Mouse (Mus musculus): ENCODE results near the gene St3gal3. TPM values are rescaled to one million over a fixed set of nuclear protein-coding genes. Genes with fewer than 3 reads are reported as not detected.

St3gal3 gene
- polyA plus RNA-seq, 1 experiment = 23.4 TPM

DNA sequence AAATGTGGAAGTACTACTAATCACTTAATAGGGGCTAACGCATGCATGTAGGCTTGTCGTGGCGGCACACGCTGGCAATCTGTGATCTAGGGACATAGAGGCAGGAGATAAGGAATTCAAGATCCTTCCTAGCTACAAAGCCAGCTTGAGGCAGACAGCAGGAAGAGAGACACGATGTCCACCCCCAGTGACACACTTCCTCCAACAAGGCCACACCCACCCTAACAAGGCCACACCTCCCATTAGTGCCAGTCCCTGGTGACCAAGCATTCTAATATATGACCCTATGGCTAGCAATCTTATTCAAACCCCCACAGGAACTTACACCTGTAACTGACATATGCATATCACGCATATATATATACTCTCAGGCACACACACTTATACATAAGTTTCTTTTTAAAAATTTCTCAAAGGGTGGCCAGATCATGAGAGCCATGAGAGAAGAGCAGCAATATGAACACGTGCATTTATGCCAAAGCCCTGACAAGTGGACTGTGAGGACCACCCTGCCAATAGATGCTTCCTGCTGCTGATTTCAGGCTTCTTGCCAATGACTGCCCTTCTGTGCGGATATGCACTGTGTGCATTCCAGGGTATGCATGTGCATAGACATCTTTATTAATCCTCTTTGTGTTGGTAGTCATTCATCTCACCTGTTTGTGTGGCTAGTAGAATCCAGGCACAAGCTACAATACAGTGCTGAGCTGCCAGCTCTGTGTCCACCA is 34.9 kb downstream of the St3gal3 start:
- WGBS = 79% methylated on average over 8 of the region's 8 CpGs
- H3K4me3 ChIP-seq (replicated peaks; ENCODE audit: extremely low read depth, low read depth, low read length) = no peak overlapping the region
- H3K4me1 ChIP-seq (ENCODE audit: control insufficient read depth, insufficient read depth, low read length) = no peaks in the 10 kb centered on the region
- TF ChIP-seq CTCF (IDR thresholded peaks at IDR 0.05; ENCODE audit: insufficient read depth, low read length) (no peak), POLR2A (IDR thresholded peaks at IDR 0.05; ENCODE audit: borderline replicate concordance, extremely low read depth, low read depth, low read length) (no peak)
- DNase-seq = no peak

DNA sequence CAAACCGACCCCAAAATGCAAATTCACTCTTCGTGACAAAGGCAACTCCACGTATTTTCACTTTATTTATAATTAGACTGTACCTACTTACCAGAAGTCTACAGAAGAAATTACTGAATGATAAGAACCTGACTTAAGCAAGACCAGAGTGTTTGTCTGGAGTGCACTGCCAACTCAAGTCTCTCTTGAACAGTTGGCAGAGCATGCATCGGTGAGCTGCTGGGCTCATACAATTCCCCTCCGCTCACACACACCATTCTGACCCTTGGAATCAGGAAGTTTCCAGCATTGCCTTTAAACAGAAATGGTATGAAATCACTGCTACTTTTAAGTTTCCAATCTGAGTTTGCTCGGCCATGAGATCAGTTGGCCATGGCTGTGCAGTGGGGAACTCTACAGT is 36.1 kb downstream of the St3gal3 start:
- DNase-seq = peak; percentile 33
- no peak overlapping the region for H3K4me3 ChIP-seq (replicated peaks; ENCODE audit: extremely low read depth, low read depth, low read length)
- 75% methylated on average over 6 of the region's 6 CpGs for WGBS
- TF ChIP-seq POLR2A (IDR thresholded peaks at IDR 0.05; ENCODE audit: borderline replicate concordance, extremely low read depth, low read depth, low read length) (no peak), CTCF (IDR thresholded peaks at IDR 0.05; ENCODE audit: insufficient read depth, low read length) (no peak)
- H3K4me1 ChIP-seq (ENCODE audit: control insufficient read depth, insufficient read depth, low read length) = no peaks in the 10 kb centered on the region

DNA sequence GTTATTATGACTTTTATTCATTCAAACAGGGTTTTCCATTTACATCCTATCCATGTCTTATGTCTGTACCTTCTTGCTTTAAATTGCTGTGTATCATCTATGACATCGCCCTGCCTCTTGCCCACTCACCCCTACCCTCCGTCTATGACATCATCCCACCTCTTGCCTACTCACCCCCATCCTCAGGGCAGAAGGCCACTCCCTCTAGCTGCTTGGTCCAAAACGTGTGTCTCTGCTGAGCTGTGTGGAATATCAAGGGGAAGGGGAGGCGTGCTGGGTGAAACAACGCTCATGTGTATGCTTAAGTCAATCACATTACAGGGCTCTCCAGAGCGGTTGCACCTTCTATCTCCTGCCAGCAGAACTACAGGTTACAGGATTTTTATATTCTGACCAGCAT is 38.6 kb downstream of the St3gal3 start:
- WGBS = 73% methylated on average over 6 of the region's 6 CpGs
- no peak for DNase-seq
- Histone ChIP-seq H3K4me1 (ENCODE audit: control insufficient read depth, insufficient read depth, low read length) (no peaks in the 10 kb centered on the region), H3K4me3 (replicated peaks; ENCODE audit: extremely low read depth, low read depth, low read length) (no peak overlapping the region)
- TF ChIP-seq CTCF (IDR thresholded peaks at IDR 0.05; ENCODE audit: insufficient read depth, low read length) (no peak), POLR2A (IDR thresholded peaks at IDR 0.05; ENCODE audit: borderline replicate concordance, extremely low read depth, low read depth, low read length) (no peak)

DNA sequence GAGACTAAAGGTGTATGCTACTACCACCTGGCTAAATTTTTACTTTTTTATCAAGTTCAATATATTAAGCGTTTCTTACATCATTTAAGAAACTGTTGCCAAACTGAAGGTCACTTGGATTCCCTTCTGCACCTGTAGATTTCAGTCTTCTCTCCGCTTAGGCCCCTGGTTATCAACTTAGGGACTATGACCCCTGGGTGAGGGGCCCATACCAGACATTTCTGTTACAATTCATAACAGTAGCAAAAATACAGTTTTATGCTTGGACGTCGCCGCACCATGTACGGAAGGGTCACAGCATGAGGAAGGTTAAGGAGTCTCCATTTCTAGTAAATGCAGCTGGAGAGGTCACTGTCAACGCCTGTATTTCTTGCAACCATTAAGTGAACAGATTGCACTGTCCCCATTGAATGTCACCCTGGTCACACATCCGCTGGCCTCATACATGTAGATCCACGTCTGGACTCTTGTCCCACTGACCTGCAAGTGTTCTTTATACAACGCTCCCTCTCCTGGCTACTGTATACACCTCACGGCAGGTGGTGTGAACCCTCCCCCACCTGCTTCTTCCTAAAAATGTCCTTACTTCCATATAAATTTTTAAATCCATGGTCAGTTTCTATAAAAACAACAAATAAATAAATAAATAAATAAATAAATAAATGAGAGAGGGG is 41.8 kb downstream of the St3gal3 start:
- TF ChIP-seq POLR2A (IDR thresholded peaks at IDR 0.05; ENCODE audit: borderline replicate concordance, extremely low read depth, low read depth, low read length) (no peak), CTCF (IDR thresholded peaks at IDR 0.05; ENCODE audit: insufficient read depth, low read length) (no peak)
- Histone ChIP-seq H3K4me3 (replicated peaks; ENCODE audit: extremely low read depth, low read depth, low read length) (no peak overlapping the region), H3K4me1 (ENCODE audit: control insufficient read depth, insufficient read depth, low read length) (no peaks in the 10 kb centered on the region)
- WGBS = 95% methylated on average over 11 of the region's 11 CpGs
- DNase-seq = no peak

DNA sequence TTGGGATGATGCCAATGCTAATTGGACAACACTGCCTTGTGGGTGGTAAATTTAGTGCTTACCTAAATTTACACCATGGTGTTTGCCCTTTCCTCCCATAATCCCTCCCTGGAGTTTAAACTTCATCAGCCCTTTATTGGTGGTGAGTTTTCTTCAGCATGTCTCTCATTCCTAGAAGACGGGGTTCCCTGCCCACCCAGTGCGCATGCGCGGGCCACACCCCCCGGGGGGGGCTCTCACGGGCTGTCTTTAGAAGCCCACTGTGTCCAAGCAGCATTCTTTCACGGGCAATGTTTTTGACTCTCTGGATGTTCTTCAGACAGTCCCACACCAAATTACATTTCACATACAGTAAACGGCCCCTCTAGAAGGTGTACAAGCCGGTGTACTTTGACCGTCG is 44.3 kb downstream of the St3gal3 start:
- Histone ChIP-seq H3K4me3 (replicated peaks; ENCODE audit: extremely low read depth, low read depth, low read length) (no peak overlapping the region), H3K4me1 (ENCODE audit: control insufficient read depth, insufficient read depth, low read length) (no peaks in the 10 kb centered on the region)
- WGBS = 85% methylated on average over 11 of the region's 11 CpGs
- DNase-seq = no peak
- TF ChIP-seq POLR2A (IDR thresholded peaks at IDR 0.05; ENCODE audit: borderline replicate concordance, extremely low read depth, low read depth, low read length) (no peak), CTCF (IDR thresholded peaks at IDR 0.05; ENCODE audit: insufficient read depth, low read length) (no peak)

DNA sequence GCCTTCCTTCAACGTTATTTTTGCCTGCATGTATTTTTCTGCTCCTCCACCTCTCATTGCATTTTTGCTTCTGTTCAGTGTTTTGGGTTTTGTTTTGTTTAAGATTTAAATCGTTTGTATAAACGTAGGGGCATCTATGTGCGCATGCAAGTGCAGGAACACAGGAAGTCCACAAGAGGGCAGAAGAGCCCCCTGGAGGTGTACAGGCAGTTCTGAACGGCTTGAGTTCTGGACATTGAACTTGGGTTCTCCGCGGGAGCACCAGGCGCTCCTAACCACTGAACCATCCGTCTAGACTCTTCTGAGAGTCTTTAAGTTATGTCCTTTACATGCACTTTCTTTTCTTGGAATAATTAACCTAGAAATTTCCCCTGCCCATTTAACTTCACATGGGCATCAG is 44.8 kb downstream of the St3gal3 start:
- TF ChIP-seq CTCF (IDR thresholded peaks at IDR 0.05; ENCODE audit: insufficient read depth, low read length) (peak; percentile 84), POLR2A (IDR thresholded peaks at IDR 0.05; ENCODE audit: borderline replicate concordance, extremely low read depth, low read depth, low read length) (no peak)
- 35% methylated on average over 9 of the region's 9 CpGs for WGBS

DNA sequence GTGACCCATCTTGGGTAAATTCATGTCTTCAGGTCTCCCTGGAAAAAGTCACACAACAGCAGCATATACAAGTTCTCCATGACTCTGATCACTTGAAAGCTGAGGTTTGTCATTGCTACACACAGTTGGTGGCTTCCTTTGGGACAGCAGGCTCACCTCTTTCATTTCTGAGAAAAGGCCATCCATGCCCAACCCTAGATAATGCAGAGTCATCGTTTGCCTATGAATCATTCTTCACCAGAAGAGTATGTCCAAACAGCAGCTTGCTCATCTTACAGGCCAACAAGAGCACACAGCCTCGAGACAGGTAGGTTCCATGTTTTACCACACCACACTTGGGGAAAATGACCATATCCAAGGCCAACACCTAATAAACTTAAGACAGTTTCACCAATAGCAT is 45.9 kb downstream of the St3gal3 start:
- WGBS = 52% methylated on average over 2 of the region's 2 CpGs
- Histone ChIP-seq H3K4me1 (ENCODE audit: control insufficient read depth, insufficient read depth, low read length) (no peaks in the 10 kb centered on the region), H3K4me3 (replicated peaks; ENCODE audit: extremely low read depth, low read depth, low read length) (no peak overlapping the region)
- no peak for TF ChIP-seq CTCF (IDR thresholded peaks at IDR 0.05; ENCODE audit: insufficient read depth, low read length)
- no peak for TF ChIP-seq POLR2A (IDR thresholded peaks at IDR 0.05; ENCODE audit: borderline replicate concordance, extremely low read depth, low read depth, low read length)
- no peak for DNase-seq

More for the DNA sequence above, 44.8 kb downstream of the St3gal3 start:
- Histone ChIP-seq H3K4me1 (ENCODE audit: control insufficient read depth, insufficient read depth, low read length) (no peaks in the 10 kb centered on the region), H3K4me3 (replicated peaks; ENCODE audit: extremely low read depth, low read depth, low read length) (no peak overlapping the region)
- peak; percentile 44 for DNase-seq

DNA sequence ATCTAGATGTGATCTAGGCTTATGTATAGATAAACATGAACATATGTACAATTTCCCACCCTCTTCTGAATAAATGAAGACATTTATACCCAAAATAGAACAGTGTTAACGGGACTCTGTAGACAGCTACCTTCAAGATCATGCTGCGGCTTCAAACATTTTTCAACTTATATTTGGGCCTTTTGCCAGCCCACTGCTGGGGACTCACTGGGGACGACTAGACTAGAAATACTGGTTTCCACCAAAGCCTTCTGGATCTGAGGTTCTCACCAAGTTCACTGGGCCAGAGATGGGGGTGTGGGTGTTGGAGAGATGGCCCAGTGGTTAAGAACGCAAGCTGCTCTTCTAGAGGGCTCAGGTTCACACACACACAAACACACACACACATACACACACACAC is 49.7 kb downstream of the St3gal3 start:
- no peaks in the 10 kb centered on the region for H3K4me1 ChIP-seq (ENCODE audit: control insufficient read depth, insufficient read depth, low read length)
- H3K4me3 ChIP-seq (replicated peaks; ENCODE audit: extremely low read depth, low read depth, low read length) = no peak overlapping the region
- WGBS = 64% methylated on average over 4 of the region's 4 CpGs
- DNase-seq = no peak
- TF ChIP-seq CTCF (IDR thresholded peaks at IDR 0.05; ENCODE audit: insufficient read depth, low read length) = no peak
- TF ChIP-seq POLR2A (IDR thresholded peaks at IDR 0.05; ENCODE audit: borderline replicate concordance, extremely low read depth, low read depth, low read length) = no peak

DNA sequence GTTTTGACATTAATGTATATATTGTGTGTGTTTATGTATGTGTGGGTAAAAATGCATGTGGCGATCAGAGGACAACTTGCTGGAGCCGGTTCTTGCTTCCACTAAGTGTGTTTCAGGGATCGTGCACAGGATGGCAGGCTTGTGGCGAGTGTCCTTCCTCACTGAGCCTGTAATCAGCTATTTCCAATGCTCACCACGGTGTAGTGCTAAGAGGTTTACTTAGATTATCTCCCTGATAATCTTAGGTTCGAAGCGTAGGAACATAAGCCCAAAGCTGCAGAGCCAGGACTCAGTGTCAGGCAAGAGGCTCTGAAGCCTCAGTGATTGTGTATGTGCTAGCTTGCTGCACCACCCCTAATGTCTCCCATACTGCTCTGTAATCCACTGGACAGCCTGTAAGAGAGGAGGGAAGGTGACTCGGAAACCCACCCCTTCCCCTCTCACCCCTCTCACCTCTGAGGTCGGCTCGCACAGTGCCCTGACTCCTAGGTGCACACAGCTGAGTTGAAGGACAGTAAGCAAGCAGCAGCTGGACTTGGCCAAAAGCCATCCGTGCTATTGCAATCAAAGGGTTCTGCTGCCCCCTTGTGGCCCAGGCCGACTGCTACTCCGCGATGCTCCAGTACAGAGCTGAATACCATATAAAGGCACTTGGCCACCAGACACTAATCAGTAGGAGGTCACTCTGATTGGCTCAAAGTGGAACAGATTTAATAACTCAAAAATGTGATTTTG is 51.3 kb downstream of the St3gal3 start:
- H3K4me3 ChIP-seq (replicated peaks; ENCODE audit: extremely low read depth, low read depth, low read length) = no peak overlapping the region
- peak; percentile 96 for DNase-seq
- 30% methylated on average over 14 of the region's 14 CpGs for WGBS
- TF ChIP-seq CTCF (IDR thresholded peaks at IDR 0.05; ENCODE audit: insufficient read depth, low read length) = peak; percentile 98
- TF ChIP-seq POLR2A (IDR thresholded peaks at IDR 0.05; ENCODE audit: borderline replicate concordance, extremely low read depth, low read depth, low read length) = no peak
- H3K4me1 ChIP-seq (ENCODE audit: control insufficient read depth, insufficient read depth, low read length) = no peaks in the 10 kb centered on the region
